Mouse (Mus musculus) kidney, adult 9 months (tissue): ENCODE data around the gene Arhgap18.

Source experiments
- DNase-seq: peaks from one replicate; pipeline ENCODE4 v3.0.0; 2022

Arhgap18 gene

DNA sequence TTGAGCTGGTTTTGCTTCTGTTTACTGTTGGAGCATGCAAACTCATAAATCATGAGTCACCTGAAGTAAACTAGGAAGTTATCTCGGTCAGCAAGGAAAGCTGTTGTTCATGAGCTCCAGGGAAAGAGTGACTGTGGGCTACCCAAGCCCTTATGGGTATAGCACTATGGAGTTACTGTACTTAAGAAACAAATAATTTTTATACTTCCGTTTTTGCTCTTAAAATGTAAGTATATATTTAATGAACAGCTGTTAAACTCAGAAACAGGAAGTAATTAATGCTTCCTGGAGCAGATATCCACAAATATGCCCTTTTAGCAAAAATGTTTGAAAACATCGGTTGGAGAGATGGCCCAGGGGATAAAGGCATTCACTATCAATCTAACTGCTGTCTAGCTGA is 27.4 kb downstream of the Arhgap18 start:
- no peak for DNase-seq

DNA sequence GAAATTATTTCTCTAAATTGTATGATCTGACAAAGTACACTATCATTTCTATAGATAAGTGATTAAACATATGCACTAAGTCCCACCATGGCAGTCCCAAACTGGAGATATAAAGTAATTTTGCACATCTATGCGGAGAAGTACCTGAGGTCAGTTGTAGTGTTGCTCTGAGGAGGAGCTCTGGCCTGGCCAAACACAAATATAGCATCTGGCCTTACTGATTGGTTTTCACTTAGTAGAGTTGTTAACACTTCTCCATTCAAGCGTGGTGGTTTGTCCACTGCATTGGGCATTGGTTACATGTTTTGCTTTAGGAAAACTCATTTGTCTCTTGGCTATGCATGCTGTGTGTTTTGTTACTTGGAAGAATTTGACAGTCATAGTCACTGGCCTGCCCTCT is 36.5 kb downstream of the Arhgap18 start:
- no peak for DNase-seq

DNA sequence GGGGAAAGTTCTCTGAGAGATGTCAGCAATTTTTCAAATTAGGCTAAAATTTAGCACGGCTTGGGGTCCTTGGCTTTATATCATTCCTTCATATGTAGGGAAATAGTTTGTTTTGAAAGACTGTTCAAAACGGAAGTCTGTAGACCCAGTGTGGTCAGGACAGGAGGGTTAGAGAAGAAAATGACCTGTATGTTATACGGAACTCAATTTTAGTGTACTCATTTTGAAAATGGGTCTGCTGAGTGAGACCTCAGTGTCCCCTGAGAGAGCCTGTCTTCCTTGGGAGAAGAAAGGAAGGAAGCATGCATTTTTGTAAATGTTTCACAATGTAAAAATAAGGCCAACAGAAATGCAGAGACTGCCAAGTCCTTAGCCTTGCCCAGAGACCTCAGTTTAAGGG is 38.6 kb downstream of the Arhgap18 start:
- DNase-seq = no peak

DNA sequence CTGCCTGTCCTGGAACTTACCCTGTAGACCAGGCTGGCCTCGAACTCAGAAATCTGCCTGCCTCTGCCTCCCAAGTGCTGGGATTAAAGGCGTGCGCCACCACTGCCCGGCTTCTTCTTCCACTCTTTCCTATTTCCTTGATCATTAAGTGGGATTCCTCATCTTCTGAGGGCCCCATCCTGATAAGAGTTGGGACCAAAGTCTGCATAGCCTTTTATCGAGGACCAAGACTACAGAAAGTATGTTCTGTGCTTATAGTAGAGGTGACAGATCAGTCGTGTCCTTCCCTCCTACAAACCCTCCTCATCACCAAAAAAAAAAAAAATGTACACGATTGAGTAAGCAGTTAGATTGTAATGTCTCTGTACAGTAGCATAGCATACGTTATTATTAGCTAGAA is 39.8 kb downstream of the Arhgap18 start:
- DNase-seq = no peak

DNA sequence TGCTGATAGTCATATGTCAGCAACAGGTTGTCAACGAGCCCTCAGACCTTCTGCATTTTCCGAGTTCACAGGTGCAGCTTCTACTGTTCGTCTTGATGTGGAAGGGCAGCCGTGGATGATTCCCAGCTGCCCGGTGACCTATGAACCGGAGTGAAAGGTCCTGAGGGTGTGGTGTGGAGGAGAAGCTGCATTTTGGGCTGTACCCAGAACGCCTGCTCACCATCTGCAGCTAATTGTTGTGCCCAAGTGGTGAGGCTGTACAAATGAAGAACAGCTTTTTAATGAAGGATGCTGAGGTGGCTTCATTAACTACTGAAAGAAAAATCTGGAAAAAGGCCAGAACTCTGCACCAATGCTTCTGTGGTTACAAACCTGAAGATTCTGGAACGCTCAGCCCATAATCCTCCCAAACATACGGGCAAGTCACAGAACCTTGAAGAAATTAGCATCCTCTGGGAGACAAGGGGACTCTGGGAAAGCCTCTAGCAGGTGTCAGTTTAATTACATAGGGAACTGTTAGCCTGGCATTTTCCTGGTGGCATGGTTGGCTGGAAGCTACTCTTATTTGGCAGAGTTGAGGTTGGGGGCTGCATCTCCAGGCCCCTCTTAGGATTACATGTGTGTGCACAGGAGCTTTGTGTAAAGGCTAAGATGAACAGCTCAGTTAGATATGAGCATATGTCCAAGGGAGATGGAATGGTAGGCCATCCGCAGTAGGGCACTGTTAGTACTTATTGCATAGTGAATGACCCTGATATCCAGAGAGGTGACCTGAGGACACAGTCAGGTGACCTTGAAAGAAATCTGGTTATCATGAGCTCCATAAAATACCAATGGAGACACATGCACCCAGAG is 43.4 kb downstream of the Arhgap18 start:
- peak; percentile 51 for DNase-seq

DNA sequence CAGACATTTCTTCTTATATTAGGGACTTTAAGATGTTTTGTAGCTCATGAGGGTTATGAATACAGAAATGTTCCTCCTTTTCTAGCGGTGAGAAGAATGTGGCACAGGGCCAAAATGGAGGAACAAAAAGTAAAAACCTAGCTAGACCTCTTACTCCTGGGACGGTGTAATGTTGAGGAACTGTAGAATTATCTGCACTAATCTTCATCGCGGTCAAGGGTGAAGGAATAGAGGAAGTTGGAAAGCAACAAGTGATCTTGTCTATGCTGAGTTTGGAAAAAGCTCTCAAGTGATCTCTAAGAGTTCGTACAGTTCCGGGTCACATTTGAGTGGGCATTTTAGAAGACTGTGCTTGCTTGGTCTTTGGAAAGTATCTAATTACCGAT is 44.1 kb downstream of the Arhgap18 start:
- no peak for DNase-seq

DNA sequence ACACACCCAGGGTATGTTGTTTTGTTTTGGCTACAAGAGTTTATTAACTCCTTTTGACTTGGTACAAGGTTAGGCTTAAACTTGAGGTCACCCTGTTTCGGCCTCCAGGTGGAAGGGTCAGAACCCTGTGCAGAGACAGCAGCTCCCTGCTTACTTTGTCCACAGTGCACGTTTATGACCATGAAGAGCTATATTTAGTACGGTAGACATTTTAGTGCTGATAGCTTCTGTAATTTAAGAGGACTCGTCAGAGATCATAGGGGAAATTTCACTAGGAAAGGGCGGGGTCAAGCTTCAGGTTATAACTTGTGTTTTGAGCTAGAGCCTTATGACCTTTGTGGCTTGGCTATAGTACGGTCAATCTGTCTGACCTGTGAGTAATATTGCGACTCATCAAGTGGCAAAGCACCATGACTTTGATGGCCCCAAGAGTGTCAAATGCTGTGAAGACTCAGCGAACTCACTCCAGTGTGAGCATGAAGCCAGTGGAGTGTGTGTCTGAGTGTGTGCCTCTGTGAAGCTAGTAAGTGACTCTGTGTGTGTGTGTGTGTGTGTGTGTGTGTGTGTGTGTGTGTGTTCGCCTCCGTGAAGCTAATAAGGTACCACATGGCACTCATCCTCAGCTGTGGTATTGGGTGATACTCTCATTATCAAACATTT is 45.7 kb downstream of the Arhgap18 start:
- no peak for DNase-seq

DNA sequence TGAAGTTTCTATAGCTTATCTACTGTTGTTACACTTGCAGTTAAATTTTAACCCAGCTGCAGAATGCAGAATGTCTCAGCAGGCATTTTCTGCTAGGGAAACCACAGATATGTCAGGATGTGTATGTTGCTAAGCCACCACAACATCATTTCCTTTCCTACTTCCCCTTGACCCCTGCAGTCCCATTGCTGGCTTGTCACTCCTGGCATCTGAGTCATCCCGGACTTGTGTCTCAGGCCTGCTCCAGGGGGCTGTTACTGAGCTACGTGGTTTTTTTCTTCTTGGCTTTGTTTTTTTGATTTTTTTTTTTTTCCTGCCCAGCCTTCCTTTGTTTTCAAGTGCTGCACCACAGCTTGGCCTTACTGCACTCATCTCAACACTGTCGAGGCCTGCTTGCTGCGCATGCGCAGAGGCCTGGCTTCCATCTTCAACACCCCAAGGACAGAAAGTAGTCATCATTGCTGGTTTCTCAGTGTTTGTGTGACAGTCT is 46.4 kb downstream of the Arhgap18 start:
- DNase-seq = peak; percentile 63

DNA sequence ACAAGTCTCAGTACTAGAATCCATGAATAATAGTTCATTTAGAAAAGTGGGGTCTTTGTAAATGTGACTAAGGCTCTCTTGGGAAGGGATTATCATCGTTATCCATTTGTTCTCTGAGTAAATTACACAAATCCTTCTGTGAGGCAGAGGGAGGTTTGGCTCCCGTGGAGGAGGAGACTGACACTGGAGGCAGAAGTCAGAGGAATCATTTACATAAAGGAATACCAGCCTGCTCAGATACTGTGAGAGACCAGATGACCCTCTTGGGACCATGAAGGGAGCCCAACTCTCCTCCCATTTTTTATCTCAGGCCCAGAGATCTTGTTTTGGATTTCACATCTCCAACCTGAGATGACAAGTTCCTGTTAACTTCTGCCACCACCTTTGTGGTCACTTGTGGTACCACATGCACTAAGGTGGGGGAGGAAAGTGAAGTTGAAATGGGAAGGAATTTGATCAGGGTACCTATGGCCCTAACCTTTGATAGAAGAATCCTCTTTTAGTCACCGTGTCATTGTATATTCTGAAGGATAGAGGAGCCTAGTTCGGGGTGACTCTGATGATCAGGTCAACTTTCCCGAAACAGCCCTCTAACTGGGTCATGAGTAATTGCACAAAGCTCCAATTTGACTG is 51.2 kb downstream of the Arhgap18 start:
- DNase-seq = no peak

DNA sequence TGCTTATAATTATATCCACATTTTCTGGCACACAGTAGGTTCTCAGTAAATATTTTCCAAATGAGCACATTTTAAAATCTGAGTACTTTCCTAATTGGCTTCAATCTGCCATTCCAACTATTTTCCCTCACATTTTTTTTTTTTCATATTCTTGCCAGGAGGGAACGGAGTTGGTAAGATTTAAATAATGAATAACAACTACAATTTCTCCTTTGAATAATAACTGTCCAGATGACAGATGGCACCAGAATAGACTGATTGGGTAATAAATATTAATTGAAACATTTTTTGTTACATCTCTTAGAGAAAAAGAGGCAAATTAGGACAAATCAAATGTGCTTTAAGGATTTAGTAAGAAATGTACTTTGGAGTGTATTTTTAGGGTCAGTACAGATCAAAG is 51.8 kb downstream of the Arhgap18 start:
- no peak for DNase-seq

DNA sequence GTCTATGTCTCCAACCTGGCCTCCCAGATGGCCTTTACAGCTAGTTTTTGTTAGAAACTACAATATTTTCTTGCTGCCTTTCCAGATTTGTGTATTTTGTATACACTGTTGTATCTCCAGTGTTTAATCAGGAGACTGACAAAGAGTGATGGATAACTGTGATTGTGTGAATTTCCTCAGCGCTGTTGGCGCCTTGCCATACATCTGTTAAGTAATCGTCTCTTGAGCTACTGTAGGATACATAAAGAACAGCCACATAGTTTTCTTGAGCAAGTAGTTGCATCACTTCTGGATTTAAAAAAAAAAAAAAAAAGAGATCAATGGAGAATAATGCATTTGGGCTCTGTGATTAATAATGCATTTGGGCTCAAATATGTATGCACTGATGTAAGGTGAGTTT is 52.9 kb downstream of the Arhgap18 start:
- no peak for DNase-seq

DNA sequence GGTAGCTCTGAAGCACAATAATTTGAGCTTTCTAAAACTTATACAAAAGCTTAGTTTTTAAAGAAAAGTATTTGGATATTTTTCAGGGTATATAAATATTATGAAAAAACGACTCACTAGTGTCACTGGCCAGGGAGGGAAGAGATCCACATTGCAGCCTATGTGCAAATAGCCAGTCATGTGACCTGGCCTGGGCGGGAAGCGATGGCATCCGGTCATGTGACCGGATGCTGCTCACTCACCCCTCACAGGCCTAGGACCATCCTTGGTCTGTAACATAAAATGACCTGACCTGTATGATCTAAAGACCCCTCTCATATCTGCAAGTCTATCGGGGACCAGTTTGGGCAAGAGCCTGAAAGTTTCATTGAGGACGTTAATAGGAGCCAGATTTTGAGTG is 56.8 kb downstream of the Arhgap18 start:
- DNase-seq = no peak

DNA sequence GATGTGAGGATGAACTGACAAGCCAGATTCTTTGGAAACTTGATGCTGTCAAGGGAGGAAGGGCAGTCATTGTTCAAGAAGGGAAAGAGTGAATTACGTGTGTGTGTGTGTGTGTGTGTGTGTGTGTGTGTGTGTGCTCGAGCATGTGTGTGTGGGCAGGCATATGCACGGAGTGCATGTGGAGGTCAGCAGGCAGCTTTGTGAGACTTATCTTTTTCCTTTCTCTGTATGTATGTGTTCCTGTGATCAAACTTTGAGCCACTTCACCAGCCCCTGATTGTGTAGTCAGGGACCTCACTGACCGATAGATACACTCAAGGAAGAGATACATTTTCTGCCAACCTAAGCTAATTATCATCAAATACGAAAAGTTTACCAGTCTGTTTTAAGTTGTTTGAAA is 57.6 kb downstream of the Arhgap18 start:
- DNase-seq = no peak

DNA sequence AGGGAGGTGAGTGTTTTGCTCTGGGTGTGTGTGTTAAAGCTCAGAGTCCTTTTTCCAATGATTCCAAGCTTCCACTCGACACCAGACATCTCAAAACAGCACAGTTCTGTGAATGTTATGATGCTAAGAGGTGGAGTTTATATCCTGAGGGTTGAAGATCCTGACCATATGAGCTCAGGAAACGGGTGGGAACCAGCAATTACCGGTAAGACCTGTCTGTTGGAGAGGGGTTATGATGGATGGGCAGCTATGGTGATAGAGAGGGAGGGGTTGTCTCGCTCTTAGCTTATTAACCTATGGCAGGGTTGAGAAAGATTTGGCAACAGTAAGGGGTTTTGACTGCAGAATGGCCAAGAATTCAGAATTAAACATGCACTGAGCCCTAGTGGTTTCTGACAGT is 58.1 kb downstream of the Arhgap18 start:
- DNase-seq = no peak

DNA sequence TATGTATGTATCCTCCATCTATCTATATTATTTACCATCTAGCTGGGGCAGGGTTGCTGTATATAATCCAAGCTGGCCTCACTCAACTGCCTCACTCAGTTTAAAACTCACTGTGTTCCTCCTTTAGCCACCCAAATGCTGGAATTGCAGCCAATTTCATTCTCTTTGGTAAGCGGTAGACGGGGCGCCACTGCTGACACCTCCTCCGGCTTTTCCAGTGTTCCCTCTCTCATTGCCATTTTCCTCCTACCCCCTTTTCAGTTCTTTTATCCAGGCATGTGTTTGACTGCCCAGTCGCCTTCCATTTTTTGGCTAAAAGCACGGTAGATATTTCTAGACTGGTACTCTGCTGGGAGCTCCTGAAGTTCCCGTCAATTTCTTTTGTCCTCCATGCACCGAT is 62.4 kb downstream of the Arhgap18 start:
- no peak for DNase-seq

DNA sequence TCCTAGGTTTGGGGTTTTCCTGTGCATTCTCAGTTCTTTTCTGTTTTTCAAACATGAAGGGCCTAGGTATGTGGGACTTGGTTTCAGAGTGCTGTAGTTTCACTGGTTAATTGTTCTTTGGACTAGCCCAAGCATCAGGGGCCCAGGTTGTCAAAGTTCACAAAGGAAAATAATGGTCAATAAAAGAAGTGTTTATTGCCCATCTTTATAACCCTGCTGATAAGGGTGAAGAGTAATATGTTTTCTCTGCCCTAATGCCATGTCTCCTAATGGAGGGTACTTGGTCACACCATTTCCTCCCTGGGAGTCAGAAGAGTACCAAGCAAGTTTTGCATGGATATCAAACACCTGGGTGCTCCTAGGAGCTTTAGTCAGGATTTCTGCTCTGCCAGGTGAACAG is 67.1 kb downstream of the Arhgap18 start:
- no peak for DNase-seq

DNA sequence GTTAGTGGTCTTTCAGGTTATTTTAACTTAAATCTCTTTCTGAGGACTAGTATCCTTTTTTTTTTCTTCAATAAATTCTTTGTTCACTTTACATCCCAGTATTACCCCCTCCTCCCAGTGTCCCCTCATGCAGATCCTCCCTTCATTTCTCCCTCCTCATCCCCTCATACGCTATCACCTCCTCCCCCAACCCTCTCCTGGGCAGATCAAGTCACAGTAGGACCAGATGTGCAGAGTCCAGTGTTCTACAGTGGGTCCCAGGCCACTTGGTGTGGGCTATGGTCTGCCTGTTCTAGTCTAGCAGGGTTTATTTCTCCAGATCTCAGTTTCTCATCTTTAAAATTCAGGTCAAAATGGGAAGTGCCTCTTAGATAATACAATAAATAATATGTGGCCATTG is 67.7 kb downstream of the Arhgap18 start:
- DNase-seq = no peak

DNA sequence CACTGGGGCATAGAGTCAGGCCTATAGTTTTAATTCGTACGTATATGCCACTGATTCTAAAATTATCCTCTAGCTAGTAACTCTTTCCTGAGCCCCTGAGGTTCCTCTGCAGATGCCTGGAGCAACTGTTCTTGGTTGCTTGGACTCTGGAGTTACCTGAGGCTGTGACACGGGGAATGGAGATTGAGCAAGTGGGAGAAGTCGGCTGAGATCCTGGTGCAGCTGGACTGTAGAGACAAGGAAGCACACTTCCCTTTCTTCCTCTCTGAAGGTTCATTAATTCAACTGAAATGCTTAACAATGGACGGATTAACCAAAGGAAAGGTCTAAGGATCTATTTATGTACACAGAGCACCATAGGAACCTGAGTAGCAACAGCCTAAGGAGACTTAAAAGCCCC is 70.8 kb downstream of the Arhgap18 start:
- DNase-seq = no peak

DNA sequence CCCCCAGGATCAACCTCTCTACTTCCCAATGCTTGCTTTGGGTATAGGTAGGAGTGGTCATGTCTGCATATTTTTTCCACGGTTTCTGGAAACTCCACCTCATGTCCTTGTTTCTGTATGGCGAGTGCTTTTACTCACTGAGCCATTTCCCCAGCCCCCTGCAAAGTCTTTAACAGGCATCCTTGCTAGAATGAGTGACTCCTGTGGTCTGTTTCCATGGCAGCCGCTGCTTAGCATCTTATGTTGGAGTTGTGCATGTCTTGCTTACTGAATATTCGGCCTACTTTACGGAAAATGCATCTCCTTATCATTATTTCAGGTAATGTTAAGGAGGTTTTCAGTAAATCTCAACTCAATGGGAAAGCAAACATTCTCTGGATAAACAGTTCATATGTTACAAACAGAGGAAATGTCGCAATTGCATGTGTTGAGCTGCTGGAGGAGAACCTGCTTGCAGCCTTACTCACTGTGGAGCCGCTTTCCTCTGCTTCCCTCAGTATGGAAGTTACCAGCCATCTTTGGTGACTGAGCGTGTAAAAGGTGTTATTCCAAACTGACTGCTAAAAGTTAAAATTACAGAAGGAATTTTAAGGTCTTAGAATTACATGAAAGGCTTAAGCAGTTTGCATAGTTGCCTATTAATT is 72.1 kb downstream of the Arhgap18 start:
- DNase-seq = no peak

DNA sequence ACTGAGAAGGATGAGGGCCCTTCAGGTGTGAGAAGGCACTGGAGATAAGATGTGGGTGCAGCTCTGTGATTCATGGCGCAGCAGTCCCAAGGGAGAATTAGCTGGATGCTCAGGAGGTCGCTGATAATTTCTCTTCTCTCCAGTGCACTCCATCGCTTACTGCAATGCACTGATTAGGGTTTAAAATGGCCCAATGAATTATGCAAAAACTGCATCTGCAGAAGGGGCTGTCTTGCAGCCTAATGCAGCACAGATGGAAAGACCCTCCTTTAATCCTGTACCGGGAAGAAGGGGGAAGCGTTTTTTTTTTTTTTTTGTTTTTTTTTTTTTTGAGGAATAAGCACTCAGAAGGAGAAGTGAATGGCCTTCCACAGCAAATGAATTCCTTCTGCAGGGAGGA is 74.1 kb downstream of the Arhgap18 start:
- no peak for DNase-seq

DNA sequence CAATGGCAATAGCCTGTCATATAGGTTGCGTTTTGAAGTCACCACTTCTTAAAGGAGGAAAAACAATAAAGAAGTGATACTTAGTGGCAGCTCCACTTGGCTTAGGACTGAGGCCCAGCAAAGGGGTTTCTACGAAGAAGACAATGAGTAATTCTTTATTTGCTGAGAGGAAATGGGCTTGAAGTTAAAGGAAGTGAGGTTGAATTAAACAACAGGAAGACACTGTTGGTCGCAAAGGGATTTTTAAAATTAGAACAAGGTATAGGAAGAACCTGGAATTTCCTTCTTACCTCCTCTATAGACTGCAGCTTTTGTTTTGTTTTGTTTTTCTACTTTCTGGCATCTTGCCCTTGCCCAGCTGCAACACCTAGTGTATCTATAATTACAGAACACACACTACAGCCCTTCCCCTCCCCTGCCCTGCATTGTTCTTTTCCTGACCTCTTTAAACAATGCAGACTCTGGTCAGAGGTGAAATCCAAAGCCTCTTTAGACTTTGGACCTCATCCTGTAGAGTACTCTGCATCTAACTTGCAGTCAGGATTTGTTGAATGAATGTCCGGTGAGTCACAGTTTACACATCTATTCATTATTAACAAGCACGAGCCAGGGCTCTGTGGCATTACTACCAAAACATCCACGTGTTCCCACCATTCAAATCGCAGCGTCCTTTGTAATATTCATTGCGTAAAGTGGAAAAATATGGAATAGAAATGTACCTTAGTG is 75.4 kb downstream of the Arhgap18 start:
- DNase-seq = peak; percentile 78

DNA sequence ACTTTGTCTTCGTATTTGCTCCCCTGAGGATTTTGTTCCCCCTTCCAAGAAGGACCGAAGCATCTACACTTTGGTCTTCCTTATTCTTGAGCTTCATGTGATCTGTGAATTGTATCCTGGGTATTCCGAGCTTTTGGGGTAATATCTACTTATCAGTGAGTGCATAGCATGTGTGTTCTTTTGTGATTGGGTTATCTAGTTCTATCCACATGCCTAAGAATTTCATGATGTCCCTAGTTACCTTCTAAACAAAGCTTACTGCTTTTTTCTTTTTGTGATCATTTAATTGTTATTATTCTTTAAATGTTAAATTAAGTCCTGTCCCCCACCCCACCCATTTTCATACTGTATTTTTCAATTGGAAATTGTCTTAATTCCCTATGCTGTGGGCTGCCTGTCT is 78.8 kb downstream of the Arhgap18 start:
- DNase-seq = no peak
